Mouse (Mus musculus): Measurements from ENCODE around the gene Gm33543.
A peak's percentile ranks its signal among the peaks of the same experiment; 100 is the strongest.

Gene Gm33543

DNA sequence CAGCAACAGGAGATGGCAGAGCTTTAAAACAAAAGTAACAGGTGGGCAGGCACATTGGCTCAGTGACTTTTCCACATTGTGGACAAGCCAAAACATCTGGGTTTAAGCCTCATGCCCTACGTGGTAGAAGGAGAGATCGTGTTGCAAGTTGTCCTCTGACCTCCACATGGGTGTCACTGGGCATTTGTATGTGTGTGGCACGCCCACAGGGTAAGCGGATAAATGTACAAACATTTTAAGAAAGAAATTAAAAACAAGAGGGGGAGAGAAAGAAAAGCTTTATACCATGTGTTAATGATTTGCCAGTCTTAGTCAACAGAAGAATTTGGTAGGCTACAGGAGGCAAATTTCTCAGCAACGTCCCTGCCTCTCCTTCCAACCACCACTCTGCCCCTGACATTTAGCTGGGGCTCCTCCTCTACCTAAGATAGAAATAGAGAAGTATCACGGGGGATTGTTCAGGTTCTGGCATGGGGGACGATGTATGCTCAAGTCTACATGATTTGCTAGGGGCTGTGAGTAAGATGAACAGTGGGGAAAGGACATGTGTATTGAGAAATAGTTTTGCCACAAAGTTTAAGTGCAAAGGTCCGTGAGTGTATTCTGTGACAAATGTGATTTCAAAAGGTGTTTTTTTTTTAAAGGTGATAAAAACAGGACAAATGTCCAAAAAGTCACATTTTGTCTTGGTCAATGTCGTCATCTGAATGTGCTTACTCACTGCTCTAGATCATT lies 6.0 kb downstream of the Gm33543 start:
- peak; percentile 59 for DNase-seq

DNA sequence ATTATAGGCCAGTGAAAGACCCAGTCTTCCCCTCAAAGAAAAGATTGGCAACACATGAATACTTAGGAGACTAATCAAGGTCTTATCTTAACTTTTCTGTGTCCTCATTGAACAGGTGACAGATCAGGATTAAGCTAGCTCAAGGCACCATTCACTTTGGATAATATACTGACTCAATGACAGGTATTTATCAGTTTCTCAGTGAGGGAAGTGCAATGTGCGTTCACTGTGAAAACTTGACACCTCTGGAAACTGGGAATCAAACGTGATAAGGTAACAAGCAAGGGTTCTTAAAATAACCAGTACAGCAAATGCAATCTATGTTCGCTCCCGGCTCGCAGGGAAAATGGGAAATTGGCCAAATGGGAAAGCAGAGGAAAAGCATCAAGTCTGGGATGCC lies 11.8 kb downstream of the Gm33543 start:
- no peak for DNase-seq

DNA sequence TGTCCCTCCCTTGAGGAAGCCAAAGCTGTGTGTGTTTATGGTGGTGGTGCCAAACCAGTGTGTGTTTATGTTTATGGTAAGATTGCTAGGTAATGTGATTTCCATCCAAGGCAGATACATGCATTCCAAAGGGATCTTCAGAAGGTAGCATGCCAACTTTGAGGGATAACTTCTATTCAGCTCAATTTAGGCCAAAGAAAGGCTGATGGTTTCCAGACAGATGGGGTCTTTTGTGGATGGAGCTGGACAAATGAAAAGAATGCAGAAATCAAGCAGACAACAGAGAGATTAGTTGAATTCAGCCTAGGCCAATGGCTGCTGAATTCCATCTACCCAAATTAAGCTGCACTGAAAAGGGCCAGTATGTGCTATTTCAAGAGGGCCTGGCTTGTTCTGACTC lies 13.3 kb downstream of the Gm33543 start:
- DNase-seq, result no peak

DNA sequence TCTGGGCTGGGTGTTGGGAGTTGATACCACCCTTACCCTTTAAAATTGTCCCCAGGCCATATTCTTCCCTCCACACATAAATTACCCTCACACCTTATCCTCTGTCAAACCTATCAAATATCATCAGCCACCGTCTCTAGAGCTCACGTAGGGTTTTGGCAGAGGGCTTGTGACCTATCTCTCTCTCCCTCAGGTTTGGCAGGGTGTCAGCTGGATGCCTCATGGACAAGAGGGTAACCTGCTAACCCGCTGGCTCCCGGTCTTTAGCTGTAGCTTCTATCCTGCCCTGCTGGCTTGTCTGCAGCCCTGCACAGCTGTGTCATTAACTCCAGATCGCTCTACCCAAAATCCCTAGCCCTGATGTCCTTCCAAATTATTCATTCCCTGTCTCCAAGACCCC lies 14.4 kb downstream of the Gm33543 start:
- no peak for DNase-seq

DNA sequence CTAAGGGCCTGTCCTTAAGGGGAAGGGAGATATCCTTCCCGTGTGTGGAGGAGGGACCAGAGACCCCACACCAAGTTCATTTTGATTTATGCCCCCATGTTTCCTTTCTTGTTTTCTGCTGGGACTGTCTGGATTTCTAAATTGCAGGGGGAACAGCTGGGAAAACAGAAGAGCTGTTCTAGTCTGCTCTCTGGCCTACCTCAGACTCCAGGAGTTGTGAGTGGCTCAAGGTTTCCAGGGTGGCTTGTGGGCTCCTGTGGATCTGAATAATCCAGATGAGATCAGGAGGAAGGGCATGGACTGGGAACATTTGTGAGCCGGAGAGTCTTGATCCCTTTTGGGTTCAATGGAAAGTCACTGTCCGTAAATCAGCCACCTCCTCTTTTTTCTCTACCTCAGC lies 17.1 kb downstream of the Gm33543 start:
- no peak for DNase-seq

DNA sequence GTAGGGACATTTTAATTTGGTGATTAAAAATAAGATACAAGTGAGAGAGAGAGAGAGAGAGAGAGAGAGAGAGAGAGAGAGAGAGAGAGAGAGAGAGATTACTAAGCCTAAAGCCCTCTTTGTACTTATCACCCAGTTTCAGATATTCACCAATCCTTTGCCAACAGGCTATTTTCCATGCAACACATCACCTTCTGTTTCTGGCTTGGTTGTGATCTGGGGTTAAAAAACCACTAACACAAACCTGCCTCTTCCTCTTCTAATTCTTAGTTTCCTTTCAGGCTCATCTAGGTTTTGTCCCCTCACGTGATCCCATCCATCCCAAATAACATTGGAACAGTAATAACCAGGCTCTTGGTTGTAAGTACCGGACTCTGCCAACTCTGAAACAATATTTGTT lies 24.2 kb downstream of the Gm33543 start:
- no peak for DNase-seq

DNA sequence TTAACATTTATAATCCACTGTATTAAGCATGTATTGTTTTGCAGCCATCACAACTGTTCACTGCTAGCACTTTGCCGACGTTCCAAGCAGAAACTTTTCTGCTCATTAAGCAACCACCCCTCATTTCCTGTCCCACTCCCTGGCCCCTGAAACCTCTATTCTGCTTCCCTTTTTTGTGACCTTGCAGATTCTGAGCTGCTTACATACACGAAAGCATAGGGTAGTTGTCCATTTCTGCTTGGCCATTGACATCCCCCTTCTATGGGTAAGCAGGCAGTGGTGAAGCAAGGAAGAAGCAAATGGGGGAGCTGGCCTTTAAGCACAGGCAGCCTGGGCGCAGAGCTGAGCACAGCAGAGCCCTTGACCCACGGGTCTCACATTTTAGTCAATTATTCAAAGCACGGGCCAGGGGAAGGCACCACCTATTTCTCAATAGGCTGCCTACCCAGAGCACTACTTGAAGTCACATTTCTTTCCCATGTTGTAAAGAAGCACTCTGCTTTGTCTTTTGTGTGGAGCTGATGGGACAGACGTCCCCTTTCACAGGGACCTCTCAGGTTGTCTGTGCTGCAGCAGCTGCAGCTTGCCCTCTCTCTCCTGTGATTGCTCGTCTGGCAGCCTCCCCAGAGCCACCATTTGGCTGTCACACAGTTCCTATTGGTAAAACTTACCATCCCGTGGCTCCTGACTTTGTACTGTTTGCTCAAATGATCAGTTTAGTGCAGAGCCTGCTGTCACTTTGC lies 25.1 kb downstream of the Gm33543 start:
- DNase-seq, result no peak

DNA sequence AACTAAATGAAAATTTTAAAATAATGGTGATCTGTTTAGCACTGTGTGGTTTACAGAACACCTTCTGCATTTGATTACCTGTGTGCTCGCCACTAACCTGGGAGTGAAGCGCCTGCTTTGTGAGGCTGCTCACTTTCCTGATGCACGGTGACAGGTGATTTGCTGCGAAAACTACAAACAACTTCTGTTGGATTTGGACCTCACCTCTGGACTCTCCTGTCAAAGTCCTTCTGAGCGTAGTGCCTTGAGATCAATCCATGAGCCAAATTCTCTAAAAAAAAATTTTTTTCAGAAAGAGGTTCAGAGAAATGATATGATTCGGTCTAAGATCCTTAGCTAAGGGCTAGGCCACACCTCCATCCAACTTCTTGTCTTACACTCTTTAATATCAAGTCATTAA lies 28.4 kb downstream of the Gm33543 start:
- no peak for DNase-seq

DNA sequence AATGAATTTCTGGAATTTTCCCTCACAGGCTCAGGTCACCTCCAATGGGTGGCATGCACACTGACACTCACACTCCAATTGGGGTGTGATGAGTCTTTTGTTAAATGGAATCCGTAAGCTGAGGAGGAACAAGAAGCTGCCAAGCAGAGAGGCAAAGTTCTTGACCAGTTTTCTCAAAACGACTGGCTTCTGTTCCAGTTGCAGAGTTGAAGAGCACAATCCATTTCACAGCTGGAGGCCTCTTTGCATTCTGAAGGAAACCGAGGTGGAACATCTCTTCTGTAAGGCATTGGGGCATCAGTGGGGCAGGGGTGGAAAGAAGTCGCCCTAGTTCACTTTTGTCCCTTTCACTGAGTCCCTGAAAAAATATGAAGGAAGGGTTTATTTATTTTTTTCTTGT lies 30.9 kb downstream of the Gm33543 start:
- no peak for DNase-seq

DNA sequence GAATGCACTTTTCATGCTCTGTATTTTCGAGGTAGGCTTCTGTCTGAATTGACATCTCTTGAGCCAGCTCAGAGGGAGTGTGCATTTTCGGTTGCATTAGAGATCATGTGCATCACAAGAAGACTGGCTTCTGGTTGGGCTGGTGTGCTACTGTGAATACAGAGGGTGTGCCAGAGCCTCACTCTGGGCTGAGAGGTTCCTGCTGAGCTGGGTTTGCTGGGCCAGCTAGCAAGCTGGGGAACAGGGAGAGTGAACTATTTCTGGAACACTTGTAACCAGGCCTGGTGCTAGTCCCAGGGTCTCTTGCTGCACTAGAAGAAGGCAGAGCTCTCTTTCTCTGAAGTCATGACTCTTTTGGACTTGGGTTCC lies 41.3 kb downstream of the Gm33543 start:
- no peak for DNase-seq

DNA sequence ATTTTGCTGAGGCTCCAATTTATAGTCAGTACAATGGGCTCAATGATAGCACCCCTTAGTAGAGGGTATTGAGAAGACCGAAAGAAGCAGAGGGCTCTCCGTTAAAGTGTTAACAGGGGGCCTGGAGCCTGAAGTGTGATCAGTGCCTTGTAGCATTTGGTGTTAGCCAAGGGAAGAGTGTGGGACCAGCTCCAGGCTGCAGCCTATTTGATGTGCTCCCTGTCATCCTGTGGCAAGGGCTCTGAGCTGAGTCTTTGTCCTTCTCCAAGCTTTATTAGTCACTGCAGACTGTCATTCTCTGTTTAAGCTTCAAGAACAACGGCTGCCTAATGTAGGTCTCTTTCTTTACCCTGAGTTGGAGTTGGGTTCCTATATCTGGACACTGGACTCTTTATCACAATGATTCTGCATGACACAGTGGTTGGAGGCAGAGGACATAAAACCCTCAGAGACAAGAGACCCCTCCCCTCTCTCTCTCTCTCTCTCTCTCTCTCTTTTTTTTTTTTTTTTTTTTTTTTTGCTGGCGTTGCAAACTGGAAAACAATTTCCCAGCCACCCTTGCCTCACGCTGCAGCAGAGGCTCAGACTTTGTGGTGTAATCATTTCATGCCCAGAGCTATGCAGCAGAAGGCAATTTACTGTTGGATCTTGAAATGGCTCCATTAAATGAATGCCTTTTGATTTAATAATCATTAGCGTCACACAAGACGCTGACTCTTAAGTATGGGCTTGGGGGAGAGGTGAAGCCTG lies 41.9 kb downstream of the Gm33543 start:
- no peak for DNase-seq

DNA sequence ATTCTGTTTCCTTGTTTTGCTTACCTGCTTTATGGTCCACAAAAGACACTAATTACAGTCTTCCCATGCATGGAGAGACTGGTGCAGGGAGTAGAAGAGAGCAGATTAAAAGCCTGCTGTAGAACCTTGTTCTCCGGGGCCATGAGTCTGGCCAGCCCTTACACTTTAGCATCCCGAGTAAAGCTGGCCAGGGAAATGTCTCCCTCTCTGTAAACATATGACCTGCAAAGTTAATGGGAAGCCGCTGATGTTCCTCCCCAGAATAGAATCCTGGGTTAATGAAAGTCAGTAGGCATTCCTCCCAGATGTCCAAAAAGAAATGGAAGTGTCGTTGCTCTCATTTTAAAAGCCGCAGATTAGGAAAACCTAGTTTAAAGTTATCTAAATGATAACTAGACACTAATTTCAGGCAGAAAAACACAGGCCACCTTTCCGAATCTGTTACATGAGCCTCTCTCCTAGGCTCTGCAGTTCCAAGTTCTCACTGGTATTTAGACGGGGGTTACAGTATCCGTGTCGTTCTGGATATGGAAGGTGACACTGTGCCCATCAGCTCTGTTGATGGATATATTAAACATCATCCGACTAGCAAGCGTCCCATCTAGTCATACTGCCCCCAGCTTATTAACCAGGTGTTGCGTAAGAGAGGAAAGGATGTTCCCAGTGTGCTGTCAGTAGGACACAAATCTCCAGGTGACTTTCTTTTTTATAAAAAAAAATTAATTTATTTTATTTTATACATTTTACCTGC lies 44.9 kb downstream of the Gm33543 start:
- no peak for DNase-seq

DNA sequence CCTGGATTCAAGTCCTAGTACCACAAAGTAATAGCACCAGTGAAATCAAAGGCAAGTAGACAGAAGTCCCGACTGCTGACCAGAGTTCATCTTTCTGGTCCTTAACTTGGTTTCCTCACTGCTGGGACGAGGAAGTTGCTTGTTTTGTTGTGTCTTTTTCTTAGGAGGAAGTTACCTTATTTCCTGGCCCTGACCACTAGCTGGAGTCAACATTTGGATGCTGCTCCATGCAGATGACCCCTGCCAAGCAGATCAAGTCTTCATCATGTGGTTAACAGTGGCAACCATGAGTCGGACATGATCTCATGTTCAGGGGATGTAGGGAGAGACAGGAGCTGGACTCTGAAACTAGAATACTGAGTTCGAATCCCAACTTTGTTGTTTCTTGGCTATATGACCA lies 47.2 kb downstream of the Gm33543 start:
- DNase-seq, result no peak

DNA sequence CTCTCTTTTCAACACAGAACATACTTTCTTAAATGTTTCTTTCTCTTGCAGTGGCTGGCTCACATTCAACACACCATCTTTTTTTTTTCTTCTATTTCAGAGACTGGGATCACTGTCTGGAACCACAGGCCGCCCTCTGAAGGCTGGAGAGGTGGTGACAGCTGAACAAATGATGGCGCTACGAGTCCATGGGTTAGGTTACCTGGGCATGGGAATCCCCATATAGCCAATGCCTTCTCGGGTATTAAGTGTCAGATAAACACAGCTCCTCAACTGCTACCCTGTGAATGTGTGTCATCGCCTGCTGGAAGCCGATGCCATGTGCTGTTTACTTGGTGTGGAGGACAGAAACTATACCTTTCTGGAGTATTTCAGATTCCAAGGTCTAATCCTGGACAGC lies 48.0 kb downstream of the Gm33543 start:
- DNase-seq, result no peak

DNA sequence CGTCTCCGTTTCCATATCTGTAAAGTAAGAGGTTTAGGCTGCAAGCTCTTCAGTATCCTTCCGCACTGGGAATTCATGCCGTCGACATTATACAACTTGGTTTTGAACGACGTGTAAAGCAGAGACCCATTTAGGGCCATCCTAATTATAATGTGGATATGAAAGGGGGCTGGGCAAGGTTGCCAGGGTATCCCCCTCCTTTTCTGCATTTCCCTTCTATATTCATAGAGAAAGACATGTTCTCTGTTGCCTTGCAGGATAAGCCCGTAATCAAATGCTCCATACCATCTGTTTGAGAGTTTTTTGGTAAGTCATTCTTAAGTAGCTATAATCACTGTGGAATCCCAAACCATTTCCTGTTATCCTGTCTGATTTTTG lies 51.3 kb downstream of the Gm33543 start:
- no peak for DNase-seq

DNA sequence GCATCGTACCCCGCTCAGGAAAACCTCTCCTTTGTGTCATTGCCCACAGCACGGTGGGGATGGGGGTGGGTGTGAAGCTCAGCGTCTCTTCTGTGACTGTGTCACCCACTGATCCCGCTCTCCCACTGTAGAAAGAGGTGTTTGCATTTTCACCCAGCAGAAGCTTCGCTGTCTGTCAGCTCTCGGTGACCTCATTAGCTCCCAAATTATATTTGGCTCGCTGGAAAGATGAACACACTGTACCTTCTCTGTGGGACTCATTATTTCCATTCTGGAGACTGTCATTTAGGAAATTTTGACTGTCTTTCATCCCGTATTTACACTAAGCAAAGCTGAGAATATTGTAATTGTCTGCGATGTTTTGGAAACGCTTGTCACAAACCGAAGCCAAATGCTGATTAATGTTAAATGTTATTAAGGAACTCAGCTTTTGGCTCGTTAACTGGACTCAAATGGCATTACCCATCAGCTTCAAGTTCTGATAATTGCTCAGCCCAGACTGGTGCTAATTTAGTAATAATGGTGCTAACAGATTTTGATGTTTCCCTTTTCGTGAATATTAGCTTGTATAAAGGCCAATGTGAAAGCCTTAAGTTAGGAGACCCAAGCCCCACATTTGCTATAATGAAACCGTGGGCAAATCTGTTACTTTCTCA lies 51.8 kb downstream of the Gm33543 start:
- DNase-seq, result no peak

DNA sequence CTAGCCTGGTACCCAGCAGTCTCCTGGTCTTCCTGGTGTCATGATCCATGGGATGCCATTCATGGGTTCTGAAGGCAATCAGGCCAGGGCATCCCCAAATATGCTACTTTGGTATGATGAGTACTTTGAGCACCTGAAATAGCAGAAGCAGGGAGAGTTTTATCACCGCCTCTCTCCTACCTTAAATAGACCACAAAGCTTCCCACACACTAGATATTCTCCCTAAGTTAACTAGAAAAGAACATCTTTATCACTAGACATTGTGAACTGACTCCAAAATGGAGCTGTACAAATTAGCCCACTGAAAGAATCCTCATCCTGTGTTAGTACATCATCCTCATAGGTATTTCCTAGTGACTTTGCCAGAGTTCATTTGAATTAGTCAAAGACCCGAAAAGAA lies 55.6 kb downstream of the Gm33543 start:
- no peak for DNase-seq

DNA sequence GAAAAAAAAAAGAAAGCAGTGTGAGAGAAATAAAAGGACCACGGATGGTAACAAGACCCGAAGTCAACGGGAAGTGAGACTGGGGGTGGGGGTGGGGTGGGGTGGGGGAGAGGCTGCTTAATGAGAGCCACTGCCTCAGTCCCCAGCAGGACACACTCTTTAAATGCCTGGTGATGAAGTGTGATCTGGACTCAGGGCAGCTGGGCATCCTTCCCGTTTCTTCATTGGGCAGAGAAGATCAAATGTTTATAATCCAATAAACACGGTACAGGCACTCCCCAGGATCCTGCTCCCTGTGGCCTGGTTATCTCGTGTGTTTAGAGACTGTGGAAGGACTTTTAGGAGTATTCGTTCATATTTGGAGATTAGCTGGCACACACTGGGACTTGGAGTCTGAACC lies 57.9 kb downstream of the Gm33543 start:
- DNase-seq, result no peak

DNA sequence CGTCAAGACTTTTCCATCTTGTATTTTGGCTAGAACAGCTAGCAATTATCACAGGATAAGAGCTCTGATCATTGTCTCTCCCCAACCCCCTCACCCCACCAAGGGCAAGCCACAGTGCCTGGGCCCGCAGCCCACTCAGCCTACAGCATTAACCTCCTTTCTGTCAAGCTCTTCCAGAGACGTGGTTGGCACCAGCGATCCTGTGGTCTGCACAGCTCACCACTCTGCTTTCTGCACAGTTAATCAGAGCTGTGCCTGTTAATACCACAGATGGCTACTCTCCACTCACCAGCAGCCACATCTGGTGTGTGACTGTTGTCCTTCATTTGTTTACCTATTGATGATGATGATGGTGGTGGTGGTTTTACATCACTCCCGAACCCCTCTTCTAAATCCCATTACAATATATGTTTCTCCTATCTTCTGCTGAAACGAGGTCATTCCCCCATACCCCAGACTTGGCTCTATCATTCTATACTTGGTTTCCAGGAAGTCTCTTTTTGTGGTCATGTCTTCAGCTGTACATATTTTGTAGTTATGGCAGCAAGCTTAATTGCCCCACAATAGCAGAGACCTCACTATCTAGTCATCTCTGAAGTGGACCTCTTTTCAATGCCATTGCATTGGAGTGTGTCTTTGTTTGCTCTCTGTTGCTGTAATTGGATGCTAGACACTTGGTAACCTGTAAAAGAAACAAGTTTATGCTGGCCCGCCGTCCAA lies 61.7 kb downstream of the Gm33543 start:
- DNase-seq, result no peak

DNA sequence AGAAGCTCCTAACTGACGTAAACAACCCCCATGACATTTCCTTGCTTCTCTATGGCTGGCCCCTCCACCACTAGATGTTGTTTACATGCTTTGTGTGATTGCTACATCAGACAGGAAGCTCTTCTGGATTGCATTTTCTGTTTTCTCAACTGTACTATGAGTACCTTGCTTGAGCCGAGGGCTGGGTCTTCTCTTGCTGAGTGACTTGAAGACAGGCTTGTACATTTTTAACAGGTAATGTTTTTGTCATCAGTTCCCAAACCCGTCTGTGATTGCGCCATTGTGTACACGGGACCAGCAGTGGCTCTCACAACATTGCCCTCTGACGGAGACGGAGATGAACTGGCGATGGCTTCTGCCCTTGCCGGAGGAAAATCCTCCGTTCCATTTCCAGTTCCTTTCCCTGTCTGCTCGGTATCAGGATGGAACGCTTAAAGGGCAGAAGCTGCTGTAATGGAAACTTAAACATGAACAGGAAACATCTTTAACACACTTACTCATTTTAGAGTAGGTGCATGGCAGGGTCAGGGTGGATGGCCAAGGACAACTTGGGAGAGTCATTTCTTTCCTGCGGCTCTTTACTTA lies 62.8 kb downstream of the Gm33543 start:
- DNase-seq, result peak; percentile 49

DNA sequence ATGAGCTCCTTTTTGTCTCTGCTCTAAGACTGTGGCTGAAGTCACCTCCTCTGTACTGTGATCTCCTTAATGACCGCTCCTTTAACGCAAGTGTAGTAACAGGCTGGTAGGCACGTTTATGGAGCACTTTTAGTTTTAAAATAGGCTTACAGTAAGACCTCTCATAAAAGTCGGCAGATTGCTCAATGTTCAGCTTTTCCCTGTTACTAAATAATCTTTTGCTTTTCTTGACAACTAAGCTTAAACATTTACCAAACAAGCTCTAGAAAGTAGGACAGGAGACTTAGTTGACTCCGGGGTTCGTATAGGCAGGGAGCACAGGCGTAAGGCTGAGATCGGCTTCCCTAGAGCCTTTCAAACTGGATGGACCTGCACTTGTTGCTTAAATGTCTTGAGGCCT lies 64.1 kb downstream of the Gm33543 start:
- DNase-seq, result peak; percentile 80

Measured in kidney, adult 9 months (tissue).